Mouse (Mus musculus): ENCODE data around the gene Gimap3. TPM values are rescaled to one million over a fixed set of nuclear protein-coding genes. Genes with fewer than 3 reads are reported as not detected.

The Gimap3 gene
- 0.08 TPM in 1 of 2 replicates, not detected in the other for polyA plus RNA-seq (2015; fragmentation: Nextera tagmentation; extraction: Ambion mirVana)

GRCm38 (mm10) chr6:48770696-48771095 is at the start of gene Gimap3:
Gimap3 (minus strand) TSS chr6:48770851.
- Histone ChIP-seq H3K36me3 (no peaks in the 10 kb centered on the region), H3K4me1 (no peaks in the 10 kb centered on the region), H3K9me3 (replicated peaks) (no peaks in the 10 kb centered on the region), H3K27ac (no peak within 1 kb of the TSS), H3K9ac (no peak within 1 kb of the TSS), H3K27me3 (no peaks in the 10 kb centered on the region), H3K4me2 (no peak within 1 kb of the TSS), H3K4me3 (replicated peaks) (no peak within 1 kb of the TSS)
- no peak for ATAC-seq (replicated peaks; ENCODE audit: low FRiP score)
- 83% methylated on average over 3 of the region's 3 CpGs for WGBS

GRCm38 (mm10) chr6:48817815-48818214 is 47.2 kb upstream of the Gimap3 start:
- Histone ChIP-seq H3K4me2 (no peak overlapping the region), H3K4me1 (no peaks in the 10 kb centered on the region), H3K36me3 (no peaks in the 10 kb centered on the region), H3K27me3 (no peaks in the 10 kb centered on the region), H3K27ac (no peak overlapping the region), H3K9ac (no peak overlapping the region), H3K4me3 (replicated peaks) (no peak overlapping the region), H3K9me3 (replicated peaks) (no peaks in the 10 kb centered on the region)
- ATAC-seq (replicated peaks; ENCODE audit: low FRiP score) = no peak
- 7% methylated on average over 6 of the region's 6 CpGs for WGBS

GRCm38 (mm10) chr6:48815013-48815412 is 44.4 kb upstream of the Gimap3 start:
- Histone ChIP-seq H3K4me1 (no peaks in the 10 kb centered on the region), H3K36me3 (no peaks in the 10 kb centered on the region), H3K4me3 (replicated peaks) (no peak overlapping the region), H3K27me3 (no peaks in the 10 kb centered on the region), H3K4me2 (no peak overlapping the region), H3K9ac (no peak overlapping the region), H3K27ac (no peak overlapping the region), H3K9me3 (replicated peaks) (no peaks in the 10 kb centered on the region)
- no peak for ATAC-seq (replicated peaks; ENCODE audit: low FRiP score)

GRCm38 (mm10) chr6:48809494-48810219 is 39.0 kb upstream of the Gimap3 start:
- no peak for ATAC-seq (replicated peaks; ENCODE audit: low FRiP score)
- 70% methylated on average over 3 of the region's 3 CpGs for WGBS
- no peaks in the 10 kb centered on the region for H3K4me1 ChIP-seq
- no peaks in the 10 kb centered on the region for H3K36me3 ChIP-seq
- H3K9ac ChIP-seq = no peak overlapping the region
- H3K4me2 ChIP-seq = no peak overlapping the region
- H3K27ac ChIP-seq = no peak overlapping the region
- no peak overlapping the region for H3K4me3 ChIP-seq (replicated peaks)
- H3K27me3 ChIP-seq = no peaks in the 10 kb centered on the region
- H3K9me3 ChIP-seq (replicated peaks) = no peaks in the 10 kb centered on the region

GRCm38 (mm10) chr6:48806746-48807145 is 36.1 kb upstream of the Gimap3 start:
- WGBS = 91% methylated on average over 3 of the region's 3 CpGs

GRCm38 (mm10) chr6:48804346-48804745 is 33.7 kb upstream of the Gimap3 start:
- no peak overlapping the region for H3K9ac ChIP-seq
- H3K36me3 ChIP-seq = no peaks in the 10 kb centered on the region
- H3K27ac ChIP-seq = no peak overlapping the region
- 88% methylated on average over 5 of the region's 5 CpGs for WGBS
- H3K9me3 ChIP-seq (replicated peaks) = no peaks in the 10 kb centered on the region
- H3K4me2 ChIP-seq = no peak overlapping the region
- H3K27me3 ChIP-seq = no peaks in the 10 kb centered on the region
- no peaks in the 10 kb centered on the region for H3K4me1 ChIP-seq
- no peak for ATAC-seq (replicated peaks; ENCODE audit: low FRiP score)
- H3K4me3 ChIP-seq (replicated peaks) = no peak overlapping the region

More at GRCm38 (mm10) chr6:48806746-48807145, 36.1 kb upstream of the Gimap3 start:
- no peak overlapping the region for H3K4me2 ChIP-seq
- H3K9ac ChIP-seq = no peak overlapping the region
- no peak overlapping the region for H3K27ac ChIP-seq
- H3K9me3 ChIP-seq (replicated peaks) = no peaks in the 10 kb centered on the region
- ATAC-seq (replicated peaks; ENCODE audit: low FRiP score) = no peak
- no peak overlapping the region for H3K4me3 ChIP-seq (replicated peaks)
- H3K36me3 ChIP-seq = no peaks in the 10 kb centered on the region
- no peaks in the 10 kb centered on the region for H3K27me3 ChIP-seq
- no peaks in the 10 kb centered on the region for H3K4me1 ChIP-seq

- ATAC-seq (replicated peaks; ENCODE audit: low FRiP score) = no peak
- Histone ChIP-seq H3K36me3 (no peaks in the 10 kb centered on the region), H3K4me1 (no peaks in the 10 kb centered on the region), H3K27me3 (no peaks in the 10 kb centered on the region), H3K27ac (no peak overlapping the region), H3K4me3 (replicated peaks) (no peak overlapping the region), H3K9ac (no peak overlapping the region), H3K4me2 (no peak overlapping the region), H3K9me3 (replicated peaks) (no peaks in the 10 kb centered on the region)
Measured at GRCm38 (mm10) chr6:48803406-48804051, 32.9 kb upstream of the Gimap3 start.

GRCm38 (mm10) chr6:48801897-48802296 is 31.2 kb upstream of the Gimap3 start:
- H3K9me3 ChIP-seq (replicated peaks) = no peaks in the 10 kb centered on the region
- H3K27ac ChIP-seq = no peak overlapping the region
- H3K36me3 ChIP-seq = no peaks in the 10 kb centered on the region
- no peaks in the 10 kb centered on the region for H3K4me1 ChIP-seq
- ATAC-seq (replicated peaks; ENCODE audit: low FRiP score) = no peak
- no peak overlapping the region for H3K9ac ChIP-seq
- no peak overlapping the region for H3K4me2 ChIP-seq
- 75% methylated on average over 1 of the region's 1 CpGs for WGBS
- no peak overlapping the region for H3K4me3 ChIP-seq (replicated peaks)
- H3K27me3 ChIP-seq = no peaks in the 10 kb centered on the region

- Histone ChIP-seq H3K4me1 (no peaks in the 10 kb centered on the region), H3K9me3 (replicated peaks) (no peaks in the 10 kb centered on the region), H3K4me3 (replicated peaks) (no peak overlapping the region), H3K36me3 (no peaks in the 10 kb centered on the region), H3K27me3 (no peaks in the 10 kb centered on the region), H3K4me2 (no peak overlapping the region), H3K27ac (no peak overlapping the region), H3K9ac (no peak overlapping the region)
- ATAC-seq (replicated peaks; ENCODE audit: low FRiP score) = no peak
- 84% methylated on average over 2 of the region's 2 CpGs for WGBS
Measured at GRCm38 (mm10) chr6:48787867-48788266, 17.2 kb upstream of the Gimap3 start.

GRCm38 (mm10) chr6:48785601-48786000 is 14.9 kb upstream of the Gimap3 start:
- Histone ChIP-seq H3K4me1 (no peaks in the 10 kb centered on the region), H3K4me3 (replicated peaks) (no peak overlapping the region), H3K4me2 (no peak overlapping the region), H3K9ac (no peak overlapping the region), H3K27me3 (no peaks in the 10 kb centered on the region), H3K27ac (no peak overlapping the region), H3K36me3 (no peaks in the 10 kb centered on the region), H3K9me3 (replicated peaks) (0 out of 2 replicates have a peak, but pooled peaks cover under 1% of the 10 kb centered on the region)
- whole genome bisulfite sequencing = 68% methylated on average over 2 of the region's 2 CpGs
- ATAC-seq (replicated peaks; ENCODE audit: low FRiP score) = no peak

GRCm38 (mm10) chr6:48785189-48785588 is 14.5 kb upstream of the Gimap3 start:
- H3K27ac ChIP-seq = no peak overlapping the region
- no peak overlapping the region for H3K4me3 ChIP-seq (replicated peaks)
- H3K9ac ChIP-seq = no peak overlapping the region
- peaks cover 4% of the 10 kb centered on the region; the same call in 1 of the 2 replicates for H3K9me3 ChIP-seq (replicated peaks)
- no peaks in the 10 kb centered on the region for H3K4me1 ChIP-seq
- no peak for ATAC-seq (replicated peaks; ENCODE audit: low FRiP score)
- no peaks in the 10 kb centered on the region for H3K27me3 ChIP-seq
- H3K36me3 ChIP-seq = no peaks in the 10 kb centered on the region
- H3K4me2 ChIP-seq = no peak overlapping the region
- 63% methylated on average over 1 of the region's 1 CpGs for WGBS

GRCm38 (mm10) chr6:48784406-48784805 is 13.8 kb upstream of the Gimap3 start:
- Histone ChIP-seq H3K27me3 (no peaks in the 10 kb centered on the region), H3K36me3 (no peaks in the 10 kb centered on the region), H3K27ac (no peak overlapping the region), H3K4me3 (replicated peaks) (no peak overlapping the region), H3K4me2 (no peak overlapping the region), H3K9me3 (replicated peaks) (peaks cover 4% of the 10 kb centered on the region; the same call in 1 of the 2 replicates), H3K4me1 (no peaks in the 10 kb centered on the region), H3K9ac (no peak overlapping the region)
- 89% methylated on average over 1 of the region's 1 CpGs for WGBS
- no peak for ATAC-seq (replicated peaks; ENCODE audit: low FRiP score)
